Mouse (Mus musculus) stomach, embryonic 14.5 days (tissue): Measurements from ENCODE around the gene Rps26. TPM values are rescaled to one million over a fixed set of nuclear protein-coding genes. Genes with fewer than 3 reads are reported as not detected.
"Not testable (repeated sequence)": the region's sequence is repeated elsewhere in the genome, so short reads cannot be mapped to it uniquely, and the experiment has no call there.

Experiments
- ATAC-seq: fragments of 200-750 bp; cut with Nextera tagmentation; 2 replicates; pipeline ENCODE4 v1.8.0; 2017; ENCODE audit warnings: low read depth, moderate TSS enrichment; ENCODE audit not compliant: insufficient number of reproducible peaks, insufficient read depth, low FRiP score
- H3K27ac ChIP-seq: fragments of 300-500 bp; sonication (generic); 2 replicates; pipeline ENCODE4 v1.5.1; 2014; ENCODE audit warnings: mild to moderate bottlenecking, low read length, moderate library complexity, mixed read lengths
- H3K27me3 ChIP-seq: fragments of 300-500 bp; sonication (generic); 2 replicates; pipeline ENCODE4 v1.6.1; 2014; ENCODE audit warnings: low read length, control low read depth, mixed read lengths; ENCODE audit not compliant: control insufficient read depth, insufficient read depth
- H3K36me3 ChIP-seq: fragments of 300-500 bp; sonication (generic); 2 replicates; pipeline ENCODE4 v1.6.1; 2014; ENCODE audit warnings: mild to moderate bottlenecking, control low read depth, low read length, moderate library complexity, mixed read lengths; ENCODE audit not compliant: control insufficient read depth, insufficient read depth
- H3K4me1 ChIP-seq: fragments of 300-500 bp; sonication (generic); 2 replicates; pipeline ENCODE4 v1.6.1; 2014; ENCODE audit warnings: low read length, control low read depth, mixed read lengths; ENCODE audit not compliant: control insufficient read depth, insufficient read depth
- H3K4me2 ChIP-seq: fragments of 300-500 bp; sonication (generic); replicated peaks from 2 replicates; pipeline ENCODE4 v1.6.1; 2014; ENCODE audit warnings: low read depth, low read length, control low read depth
- H3K4me3 ChIP-seq: fragments of 300-500 bp; sonication (generic); 2 replicates; pipeline ENCODE4 v1.5.1; 2014; ENCODE audit warnings: low read depth, low read length, control low read depth
- H3K9ac ChIP-seq: fragments of 300-500 bp; sonication (generic); replicated peaks from 2 replicates; pipeline ENCODE4 v1.6.1; 2014; ENCODE audit warnings: low read depth, mild to moderate bottlenecking, control low read depth, low read length, moderate library complexity, mixed read lengths
- H3K9me3 ChIP-seq: fragments of 300-500 bp; sonication (generic); 2 replicates; pipeline ENCODE4 v1.6.1; 2016; ENCODE audit warnings: low read depth, low read length, control low read depth; ENCODE audit not compliant: control insufficient read depth
- WGBS: fragments of 180-500 bp; shearing (Covaris S2); extraction: QIAGEN DNeasy Blood & Tissue Kit; methylation state at CpG from one replicate; pipeline ENCODE4 v1.1.7; 2014; 5-methylcytosine and 5-hydroxymethylcytosine counted together
- polyA plus RNA-seq: library from polyadenylated mRNA; unstranded; fragments of >200 nt; fragmentation: Nextera tagmentation; extraction: Ambion mirVana; gene quantifications from 2 replicates; pipeline ENCODE4 v1.2.1, GENCODE M21; 2014

The Rps26 gene
- polyA plus RNA-seq, 1 experiment from 2014 or later: 1,216 TPM

- Histone ChIP-seq H3K27me3 (no peaks in the 10 kb centered on the region), H3K27ac (no peak overlapping the region), H3K4me1 (0 out of 2 replicates have a peak, but pooled peaks cover 3% of the 10 kb centered on the region), H3K4me2 (no peak overlapping the region), H3K36me3 (peaks cover 10% of the 10 kb centered on the region), H3K4me3 (no peak overlapping the region), H3K9me3 (no peaks in the 10 kb centered on the region), H3K9ac (no peak overlapping the region)
- ATAC-seq: no peak
- WGBS: 70% methylated on average over 3 of the region's 3 CpGs
Measured at GRCm38 (mm10) chr10:128621986-128622520, 4.5 kb downstream of the Rps26 start.

GRCm38 (mm10) chr10:128620241-128620640, 6.3 kb downstream of the Rps26 start:
- Histone ChIP-seq H3K27me3 (no peaks in the 10 kb centered on the region), H3K9me3 (no peaks in the 10 kb centered on the region), H3K36me3 (peaks cover 10% of the 10 kb centered on the region), H3K4me1 (0 out of 2 replicates have a peak, but pooled peaks cover 3% of the 10 kb centered on the region), H3K4me3 (no peak overlapping the region), H3K4me2 (no peak overlapping the region), H3K27ac (no peak overlapping the region), H3K9ac (no peak overlapping the region)
- ATAC-seq: no peak

GRCm38 (mm10) chr10:128619148-128619547, 7.4 kb downstream of the Rps26 start:
- H3K4me1 ChIP-seq, H3K27me3 ChIP-seq, H3K4me2 ChIP-seq, H3K36me3 ChIP-seq, H3K9ac ChIP-seq, H3K27ac ChIP-seq, H3K4me3 ChIP-seq, H3K9me3 ChIP-seq, ATAC-seq: not testable (repeated sequence)
- WGBS: 81% methylated on average over 5 of the region's 5 CpGs

- H3K4me1 ChIP-seq: no peaks in the 10 kb centered on the region
- no peak overlapping the region for H3K9ac ChIP-seq
- WGBS: 77% methylated on average over 1 of the region's 1 CpGs
- H3K27me3 ChIP-seq: no peaks in the 10 kb centered on the region
- no peak for ATAC-seq
- H3K36me3 ChIP-seq: no peaks in the 10 kb centered on the region; the same call in 1 of the 2 replicates
- H3K4me2 ChIP-seq: no peak overlapping the region
- no peak overlapping the region for H3K4me3 ChIP-seq
- H3K27ac ChIP-seq: no peak overlapping the region
- no peaks in the 10 kb centered on the region for H3K9me3 ChIP-seq
Measured at GRCm38 (mm10) chr10:128618570-128618969, 8.0 kb downstream of the Rps26 start.

- ATAC-seq: not testable (repeated sequence)
Measured at GRCm38 (mm10) chr10:128615798-128616448, 10.6 kb downstream of the Rps26 start.

GRCm38 (mm10) chr10:128614934-128615333, 11.6 kb downstream of the Rps26 start:
- no peak for ATAC-seq
- H3K27me3 ChIP-seq: no peaks in the 10 kb centered on the region
- 51% methylated on average over 3 of the region's 3 CpGs for WGBS
- no peaks in the 10 kb centered on the region for H3K36me3 ChIP-seq
- H3K4me2 ChIP-seq: no peak overlapping the region
- no peaks in the 10 kb centered on the region for H3K9me3 ChIP-seq
- H3K4me3 ChIP-seq: no peak overlapping the region
- H3K9ac ChIP-seq: no peak overlapping the region
- H3K27ac ChIP-seq: no peak overlapping the region
- H3K4me1 ChIP-seq: no peaks in the 10 kb centered on the region

More at GRCm38 (mm10) chr10:128615798-128616448, 10.6 kb downstream of the Rps26 start:
- H3K4me2 ChIP-seq, H3K27me3 ChIP-seq, H3K9ac ChIP-seq, H3K9me3 ChIP-seq, H3K27ac ChIP-seq, H3K36me3 ChIP-seq, H3K4me3 ChIP-seq, H3K4me1 ChIP-seq: not testable (repeated sequence)
- WGBS: 83% methylated on average over 6 of the region's 7 CpGs

- not testable (repeated sequence) for H3K9me3 ChIP-seq, ATAC-seq, H3K9ac ChIP-seq, H3K4me3 ChIP-seq, H3K27me3 ChIP-seq, H3K4me2 ChIP-seq, H3K36me3 ChIP-seq, H3K4me1 ChIP-seq, H3K27ac ChIP-seq
- WGBS: 66% methylated on average over 4 of the region's 4 CpGs
Measured at GRCm38 (mm10) chr10:128613820-128614219, 12.7 kb downstream of the Rps26 start.

- Histone ChIP-seq H3K4me3 (no peak overlapping the region), H3K9me3 (no peaks in the 10 kb centered on the region), H3K27ac (no peak overlapping the region), H3K36me3 (no peaks in the 10 kb centered on the region), H3K27me3 (no peaks in the 10 kb centered on the region), H3K4me2 (no peak overlapping the region), H3K9ac (no peak overlapping the region), H3K4me1 (no peaks in the 10 kb centered on the region)
- WGBS: 40% methylated on average over 6 of the region's 6 CpGs
- ATAC-seq: no peak
Measured at GRCm38 (mm10) chr10:128613154-128613440, 13.4 kb downstream of the Rps26 start.
